Mouse (Mus musculus): ENCODE data around the gene BC051019. TPM values are rescaled to one million over a fixed set of nuclear protein-coding genes. Genes with fewer than 3 reads are reported as not detected.

The BC051019 gene
- polyA plus RNA-seq, 1 experiment, result not detected

GRCm38 (mm10) chr7:109694576-109695338, 28.9 kb downstream of the BC051019 start:
- no peak for TF ChIP-seq GATA1 (IDR thresholded peaks at IDR 0.05; ENCODE audit: borderline replicate concordance, low read length)
- TF ChIP-seq FLI1 (IDR thresholded peaks at IDR 0.05; ENCODE audit: low read length), result no peak
- Histone ChIP-seq H3K27me3 (replicated peaks) (peaks cover 4% of the 10 kb centered on the region), H3K9me3 (0 out of 2 replicates have a peak, but pooled peaks cover 6% of the 10 kb centered on the region), H3K4me1 (peaks cover 13% of the 10 kb centered on the region), H3K4me3 (replicated peaks) (no peak overlapping the region), H3K36me3 (replicated peaks; ENCODE audit: low read length) (no peaks in the 10 kb centered on the region)

- TF ChIP-seq GATA1 (IDR thresholded peaks at IDR 0.05; ENCODE audit: borderline replicate concordance, low read length) (no peak), FLI1 (IDR thresholded peaks at IDR 0.05; ENCODE audit: low read length) (no peak)
- Histone ChIP-seq H3K9me3 (0 out of 2 replicates have a peak, but pooled peaks cover 6% of the 10 kb centered on the region), H3K4me3 (replicated peaks) (no peak overlapping the region), H3K36me3 (replicated peaks; ENCODE audit: low read length) (no peaks in the 10 kb centered on the region), H3K4me1 (peaks cover 18% of the 10 kb centered on the region), H3K27me3 (replicated peaks) (peaks cover 4% of the 10 kb centered on the region)
These were observed 32.7 kb downstream of the BC051019 start for GRCm38 (mm10) chr7:109690961-109691360.

- Histone ChIP-seq H3K4me1 (peaks cover 19% of the 10 kb centered on the region), H3K27me3 (replicated peaks) (peaks cover 4% of the 10 kb centered on the region), H3K9me3 (0 out of 2 replicates have a peak, but pooled peaks cover 2% of the 10 kb centered on the region), H3K36me3 (replicated peaks; ENCODE audit: low read length) (no peaks in the 10 kb centered on the region), H3K4me3 (replicated peaks) (no peak overlapping the region)
- TF ChIP-seq GATA1 (IDR thresholded peaks at IDR 0.05; ENCODE audit: borderline replicate concordance, low read length) (no peak), FLI1 (IDR thresholded peaks at IDR 0.05; ENCODE audit: low read length) (no peak)
These were observed 33.5 kb downstream of the BC051019 start for GRCm38 (mm10) chr7:109690101-109690500.

- no peak for TF ChIP-seq GATA1 (IDR thresholded peaks at IDR 0.05; ENCODE audit: borderline replicate concordance, low read length)
- H3K9me3 ChIP-seq, result 0 out of 2 replicates have a peak, but pooled peaks cover 4% of the 10 kb centered on the region
- no peaks in the 10 kb centered on the region for H3K36me3 ChIP-seq (replicated peaks; ENCODE audit: low read length)
- H3K4me1 ChIP-seq, result peaks cover 21% of the 10 kb centered on the region
- H3K4me3 ChIP-seq (replicated peaks), result no peak overlapping the region
- peaks cover 4% of the 10 kb centered on the region for H3K27me3 ChIP-seq (replicated peaks)
These were observed 37.0 kb downstream of the BC051019 start for GRCm38 (mm10) chr7:109686585-109687128.

- Histone ChIP-seq H3K4me1 (peaks cover 6% of the 10 kb centered on the region), H3K27me3 (replicated peaks) (peaks cover 4% of the 10 kb centered on the region), H3K9me3 (peaks cover 13% of the 10 kb centered on the region), H3K4me3 (replicated peaks) (no peak overlapping the region), H3K36me3 (replicated peaks; ENCODE audit: low read length) (no peaks in the 10 kb centered on the region)
- TF ChIP-seq GATA1 (IDR thresholded peaks at IDR 0.05; ENCODE audit: borderline replicate concordance, low read length) (no peak), FLI1 (IDR thresholded peaks at IDR 0.05; ENCODE audit: low read length) (no peak)
These were observed 42.8 kb downstream of the BC051019 start for GRCm38 (mm10) chr7:109680879-109681278.

GRCm38 (mm10) chr7:109680284-109680683, 43.4 kb downstream of the BC051019 start:
- peaks cover 12% of the 10 kb centered on the region for H3K4me1 ChIP-seq
- TF ChIP-seq FLI1 (IDR thresholded peaks at IDR 0.05; ENCODE audit: low read length), result no peak
- TF ChIP-seq GATA1 (IDR thresholded peaks at IDR 0.05; ENCODE audit: borderline replicate concordance, low read length), result no peak
- no peak overlapping the region for H3K4me3 ChIP-seq (replicated peaks)
- peaks cover 4% of the 10 kb centered on the region for H3K27me3 ChIP-seq (replicated peaks)
- no peaks in the 10 kb centered on the region for H3K36me3 ChIP-seq (replicated peaks; ENCODE audit: low read length)
- peaks cover 13% of the 10 kb centered on the region for H3K9me3 ChIP-seq

- H3K36me3 ChIP-seq (replicated peaks; ENCODE audit: low read length), result no peaks in the 10 kb centered on the region
- TF ChIP-seq GATA1 (IDR thresholded peaks at IDR 0.05; ENCODE audit: borderline replicate concordance, low read length), result no peak
- no peak for TF ChIP-seq FLI1 (IDR thresholded peaks at IDR 0.05; ENCODE audit: low read length)
- peaks cover 9% of the 10 kb centered on the region for H3K9me3 ChIP-seq
- peaks cover 17% of the 10 kb centered on the region for H3K27me3 ChIP-seq (replicated peaks)
- H3K4me3 ChIP-seq (replicated peaks), result no peak overlapping the region
- H3K4me1 ChIP-seq, result peaks cover 43% of the 10 kb centered on the region
These were observed 48.6 kb downstream of the BC051019 start for GRCm38 (mm10) chr7:109674944-109675628.

GRCm38 (mm10) chr7:109671581-109672471, 51.8 kb downstream of the BC051019 start:
- no peak for TF ChIP-seq GATA1 (IDR thresholded peaks at IDR 0.05; ENCODE audit: borderline replicate concordance, low read length)
- no peak for TF ChIP-seq FLI1 (IDR thresholded peaks at IDR 0.05; ENCODE audit: low read length)
- Histone ChIP-seq H3K4me3 (replicated peaks) (peak overlapping the region; percentile 89), H3K27me3 (replicated peaks) (peaks cover 20% of the 10 kb centered on the region), H3K4me1 (peaks cover 58% of the 10 kb centered on the region), H3K36me3 (replicated peaks; ENCODE audit: low read length) (no peaks in the 10 kb centered on the region), H3K9me3 (no peaks in the 10 kb centered on the region)

Measured in megakaryocyte, embryonic 14.5 days (primary cell).